In genomic region chr8:45874945-45875626, GRCm38 (mm10) we compare ENCODE assay signal across 8 mouse cellular contexts. TPM values are rescaled to one million over a fixed set of nuclear protein-coding genes. Genes with fewer than 3 reads are reported as not detected.
DNase-seq lines count a peak whose midpoint lies in the region; ATAC-seq and TF ChIP-seq lines count a peak whose summit lies in the region.

No protein-coding gene starts in this region.

- 0 out of 2 replicates have a peak overlapping the region, but pooled peaks have one; percentile 34 for H3K9ac ChIP-seq in embryonic facial prominence, embryonic 14.5 days (ENCODE audit: low read depth, low read length)
- no peak overlapping the region for H3K9ac ChIP-seq in intestine, postnatal 0 days (ENCODE audit: low read depth, low read length)
- peak overlapping the region; percentile 14 for H3K9ac ChIP-seq in midbrain, embryonic 11.5 days (ENCODE audit: low read length)
- H3K9ac ChIP-seq in stomach, embryonic 14.5 days (replicated peaks; ENCODE audit: low read depth, low read length): no peak overlapping the region

- peak; percentile 96 for DNase-seq in brain, embryonic 14.5 days (ENCODE audit: low read depth)
- peak; percentile 94 for DNase-seq in embryonic facial prominence, embryonic 14.5 days (ENCODE audit: low spot score)
- DNase-seq in heart, adult 18-20 months: peak; percentile 93 to 97
- DNase-seq in left cerebral cortex, adult 8-10 months (ENCODE audit: low spot score in 2 of 2): peak; percentile 30 to 35
- peak; percentile 96 for DNase-seq in midbrain, embryonic 11.5 days (ENCODE audit: low spot score, missing footprints)
- DNase-seq in yolk sac, embryonic 10.5 days (ENCODE audit: low spot score): no peak

- no peaks in the 10 kb centered on the region for H3K36me3 ChIP-seq in embryonic facial prominence, embryonic 14.5 days (ENCODE audit: control insufficient read depth, insufficient read depth, low read length)
- no peaks in the 10 kb centered on the region for H3K36me3 ChIP-seq in intestine, postnatal 0 days (ENCODE audit: control insufficient read depth, insufficient read depth)
- H3K36me3 ChIP-seq in midbrain, embryonic 11.5 days (ENCODE audit: control insufficient read depth, insufficient read depth, low read length): no peaks in the 10 kb centered on the region
- H3K36me3 ChIP-seq in stomach, embryonic 14.5 days (ENCODE audit: control insufficient read depth, insufficient read depth, low read length): no peaks in the 10 kb centered on the region

- H3K9me3 ChIP-seq in embryonic facial prominence, embryonic 14.5 days (ENCODE audit: control insufficient read depth, low read length): no peaks in the 10 kb centered on the region
- H3K9me3 ChIP-seq in intestine, postnatal 0 days (ENCODE audit: control insufficient read depth): no peaks in the 10 kb centered on the region
- no peaks in the 10 kb centered on the region for H3K9me3 ChIP-seq in midbrain, embryonic 11.5 days (ENCODE audit: control insufficient read depth, low read length)
- H3K9me3 ChIP-seq in stomach, embryonic 14.5 days (ENCODE audit: control insufficient read depth, low read depth, low read length): no peaks in the 10 kb centered on the region

- TF ChIP-seq CTCF in brain, embryonic 14.5 days (IDR thresholded peaks at IDR 0.05; ENCODE audit: borderline replicate concordance, extremely low read depth, insufficient read depth, insufficient read length): no peak
- TF ChIP-seq CTCF in intestine, postnatal 0 days (IDR thresholded peaks at IDR 0.05; ENCODE audit: low read depth): no peak

- H3K27ac ChIP-seq in embryonic facial prominence, embryonic 14.5 days (replicated peaks; ENCODE audit: low read depth, low read length): peak overlapping the region; percentile 77
- H3K27ac ChIP-seq in intestine, postnatal 0 days (ENCODE audit: low read depth, low read length): peak overlapping the region; percentile 35
- peak overlapping the region; percentile 87 for H3K27ac ChIP-seq in midbrain, embryonic 11.5 days (ENCODE audit: low read depth, low read length)
- H3K27ac ChIP-seq in stomach, embryonic 14.5 days (ENCODE audit: low read length): peak overlapping the region; percentile 82

- TF ChIP-seq POLR2A in brain, embryonic 14.5 days (IDR thresholded peaks at IDR 0.05; ENCODE audit: borderline replicate concordance, extremely low read depth, insufficient read depth, insufficient read length, poor library complexity, severe bottlenecking): no peak

- no peak overlapping the region for H3K4me3 ChIP-seq in embryonic facial prominence, embryonic 14.5 days (ENCODE audit: low read depth, low read length)
- no peak overlapping the region for H3K4me3 ChIP-seq in intestine, postnatal 0 days (ENCODE audit: low read depth, low read length)
- H3K4me3 ChIP-seq in midbrain, embryonic 11.5 days (ENCODE audit: low read depth, low read length): no peak overlapping the region
- H3K4me3 ChIP-seq in stomach, embryonic 14.5 days (ENCODE audit: low read depth, low read length): no peak overlapping the region

- H3K27me3 ChIP-seq in embryonic facial prominence, embryonic 14.5 days (replicated peaks; ENCODE audit: control insufficient read depth, insufficient read depth, low read length): no peaks in the 10 kb centered on the region
- no peaks in the 10 kb centered on the region for H3K27me3 ChIP-seq in intestine, postnatal 0 days (replicated peaks; ENCODE audit: control insufficient read depth, insufficient read depth, low read length)
- H3K27me3 ChIP-seq in midbrain, embryonic 11.5 days (ENCODE audit: control insufficient read depth, insufficient read depth, low read length): no peaks in the 10 kb centered on the region
- no peaks in the 10 kb centered on the region for H3K27me3 ChIP-seq in stomach, embryonic 14.5 days (ENCODE audit: control insufficient read depth, insufficient read depth, low read length)

- peak overlapping the region; percentile 2; the same call in 1 of the 2 replicates for H3K4me2 ChIP-seq in embryonic facial prominence, embryonic 14.5 days (ENCODE audit: low read depth, low read length)
- no peak overlapping the region for H3K4me2 ChIP-seq in intestine, postnatal 0 days (replicated peaks; ENCODE audit: low read depth)
- peak overlapping the region; percentile 10; the same call in 1 of the 2 replicates for H3K4me2 ChIP-seq in midbrain, embryonic 11.5 days
- H3K4me2 ChIP-seq in stomach, embryonic 14.5 days (replicated peaks; ENCODE audit: low read depth, low read length): no peak overlapping the region

- 26% methylated on average over 10 of the region's 10 CpGs for WGBS in embryonic facial prominence, embryonic 14.5 days
- WGBS in intestine, postnatal 0 days: 38% methylated on average over 10 of the region's 10 CpGs
- WGBS in midbrain, embryonic 11.5 days: 16% methylated on average over 10 of the region's 10 CpGs
- WGBS in stomach, embryonic 14.5 days: 37% methylated on average over 10 of the region's 10 CpGs

- ATAC-seq in embryonic facial prominence, embryonic 14.5 days (ENCODE audit: low read depth): peak; percentile 91
- no peak for ATAC-seq in intestine, postnatal 0 days
- peak; percentile 90 for ATAC-seq in midbrain, embryonic 11.5 days (ENCODE audit: low FRiP score)
- peak; percentile 48; the same call in 1 of the 2 replicates for ATAC-seq in stomach, embryonic 14.5 days (ENCODE audit: insufficient number of reproducible peaks, insufficient read depth, low FRiP score, low read depth)

- H3K4me1 ChIP-seq in embryonic facial prominence, embryonic 14.5 days (ENCODE audit: control insufficient read depth, insufficient read depth, low read length): peaks cover 19% of the 10 kb centered on the region
- no peaks in the 10 kb centered on the region for H3K4me1 ChIP-seq in intestine, postnatal 0 days (replicated peaks; ENCODE audit: control insufficient read depth, insufficient read depth, low read length)
- peaks cover 23% of the 10 kb centered on the region for H3K4me1 ChIP-seq in midbrain, embryonic 11.5 days (ENCODE audit: control insufficient read depth, insufficient read depth, low read length)
- H3K4me1 ChIP-seq in stomach, embryonic 14.5 days (ENCODE audit: control insufficient read depth, insufficient read depth, low read length): peaks cover 16% of the 10 kb centered on the region; the same call in 1 of the 2 replicates

RNA-seq across cellular contexts. Expression of gene Pdlim3, which starts 10.2 kb away (rescaled TPM):
- polyA plus RNA-seq in brain, embryonic 14.5 days (2012; rRNA removed): 13.0 and 14.8 TPM in 2 replicates
- polyA plus RNA-seq in embryonic facial prominence, embryonic 14.5 days (2014; fragmentation: Nextera tagmentation; extraction: Ambion mirVana): 86.6 and 105 TPM in 2 replicates
- total RNA-seq in heart, adult 18-20 months (2021): 10 to 100 TPM; 21.9 to 30.0 TPM
- polyA plus RNA-seq in intestine, postnatal 0 days (2015; fragmentation: Nextera tagmentation; extraction: Ambion mirVana): 134 and 149 TPM in 2 replicates
- 1 to 10 TPM; 1.2 to 2.3 (median 1.9) TPM for total RNA-seq in left cerebral cortex, adult 8-10 months (2022)
- polyA plus RNA-seq in midbrain, embryonic 11.5 days (2014; fragmentation: Nextera tagmentation; extraction: Ambion mirVana): 34.4 and 42.2 TPM in 2 replicates
- polyA plus RNA-seq in stomach, embryonic 14.5 days (2014; fragmentation: Nextera tagmentation; extraction: Ambion mirVana): 162 and 164 TPM in 2 replicates

RNA-seq across cellular contexts. Expression of gene Ccdc110, which starts 59.3 kb away (rescaled TPM):
- polyA plus RNA-seq in brain, embryonic 14.5 days (2012; rRNA removed): 0.09 and 0.11 TPM in 2 replicates
- polyA plus RNA-seq in embryonic facial prominence, embryonic 14.5 days (2014; fragmentation: Nextera tagmentation; extraction: Ambion mirVana): not detected in 2 replicates
- total RNA-seq in heart, adult 18-20 months (2021): not detected
- polyA plus RNA-seq in intestine, postnatal 0 days (2015; fragmentation: Nextera tagmentation; extraction: Ambion mirVana): not detected in 2 replicates
- 1 to 10 TPM in 1 of 4 experiments, under 1 TPM in 3; 0.53 to 1.2 (median 0.77) TPM for total RNA-seq in left cerebral cortex, adult 8-10 months (2022)
- polyA plus RNA-seq in midbrain, embryonic 11.5 days (2014; fragmentation: Nextera tagmentation; extraction: Ambion mirVana): 0.19 TPM in 1 of 2 replicates, not detected in the other
- polyA plus RNA-seq in stomach, embryonic 14.5 days (2014; fragmentation: Nextera tagmentation; extraction: Ambion mirVana): not detected in 2 replicates

Comparison
In these comparisons a context has a peak if more than half of its experiments do, and no peak if none do; other contexts are left out.
1. H3K27ac ChIP-seq: peak in every context shown above with its lines; median percentile 87 in midbrain, embryonic 11.5 days; 82 in stomach, embryonic 14.5 days; 77 in embryonic facial prominence, embryonic 14.5 days; 35 in intestine, postnatal 0 days.
2. H3K4me2 ChIP-seq: peak in embryonic facial prominence, embryonic 14.5 days (single experiment) and midbrain, embryonic 11.5 days (single experiment); none in intestine, postnatal 0 days (single experiment) and stomach, embryonic 14.5 days (single experiment).
3. H3K9ac ChIP-seq: peak in embryonic facial prominence, embryonic 14.5 days (single experiment) and midbrain, embryonic 11.5 days (single experiment); none in intestine, postnatal 0 days (single experiment) and stomach, embryonic 14.5 days (single experiment).